Mouse (Mus musculus) liver, embryonic 11.5 days (tissue): Measurements from ENCODE around the gene Sdccag8. TPM values are rescaled to one million over a fixed set of nuclear protein-coding genes. Genes with fewer than 3 reads are reported as not detected.
A peak's percentile ranks its signal among the peaks of the same experiment; 100 is the strongest.

Experiments used
- microRNA counts: library from miRNA; unstranded; fragments of <30 nt; microRNA quantifications from one replicate; lab custom pipeline; 2015
- microRNA-seq: library from miRNA; unstranded; fragments of <30 nt; microRNA quantifications from one replicate; pipeline ENCODE4, GENCODE M21; 2017; ENCODE audit warnings: borderline number of aligned reads
- polyA plus RNA-seq: library from polyadenylated mRNA; unstranded; fragments of >200 nt; fragmentation: Nextera tagmentation; extraction: Ambion mirVana; gene quantifications from 2 replicates; pipeline ENCODE4 v1.2.1, GENCODE M21; 2014

The Sdccag8 gene
- polyA plus RNA-seq, 1 experiment from 2014 or later, result 11.7 TPM

MicroRNAs within 50 kb of the gene (microRNA counts, 519-probe panel; counts per million panel counts)
- 3,744 counts per million, percentile 18 among the panel's probes with 10 or more counts for microRNA mmu-miR-350 (lab: Ali Mortazavi, UCI)

Small RNA genes lying within 50 kb of the gene (microRNA-seq; reads per million reads assigned to microRNA genes)
- not detected for gene Gm25993
- gene Mir350, result 462 reads per million, percentile 65 among the genes with 10 or more reads in this experiment

Other genes starting within 250 kb of the Sdccag8 start
- 17.5 and 18.6 TPM in 2 replicates for gene Cep170, start 593 bp upstream of the Sdccag8 start, polyA plus RNA-seq